Mouse (Mus musculus) midbrain, embryonic 15.5 days (tissue): ENCODE results near the gene Gpc5. TPM values are rescaled to one million over a fixed set of nuclear protein-coding genes. Genes with fewer than 3 reads are reported as not detected.

Experiments used
- ATAC-seq: fragments of 200-750 bp; cut with Nextera tagmentation; replicated peaks from 2 replicates; pipeline ENCODE4 v1.8.0; 2017; ENCODE audit warnings: moderate TSS enrichment
- H3K27ac ChIP-seq: fragments of 300-500 bp; sonication (generic); 2 replicates; pipeline ENCODE4 v1.5.1; 2015; ENCODE audit warnings: mild to moderate bottlenecking, inconsistent platforms
- H3K27me3 ChIP-seq: fragments of 300-500 bp; sonication (generic); replicated peaks from 2 replicates; pipeline ENCODE4 v1.6.1; 2015; ENCODE audit warnings: inconsistent platforms
- H3K36me3 ChIP-seq: fragments of 300-500 bp; sonication (generic); replicated peaks from 2 replicates; pipeline ENCODE4 v1.6.1; 2015; ENCODE audit warnings: inconsistent platforms
- H3K4me1 ChIP-seq: fragments of 300-500 bp; sonication (generic); 2 replicates; pipeline ENCODE4 v1.6.1; 2015; ENCODE audit warnings: inconsistent platforms
- H3K4me2 ChIP-seq: fragments of 300-500 bp; sonication (generic); 2 replicates; pipeline ENCODE4 v1.6.1; 2015; ENCODE audit warnings: inconsistent platforms, mild to moderate bottlenecking, moderate library complexity
- H3K4me3 ChIP-seq: fragments of 300-500 bp; sonication (generic); 2 replicates; pipeline ENCODE4 v1.5.1; 2015; ENCODE audit warnings: mild to moderate bottlenecking, inconsistent platforms
- H3K9ac ChIP-seq: fragments of 300-500 bp; sonication (generic); 2 replicates; pipeline ENCODE4 v1.6.1; 2015; ENCODE audit warnings: mild to moderate bottlenecking, inconsistent platforms
- H3K9me3 ChIP-seq: fragments of 300-500 bp; sonication (generic); 2 replicates; pipeline ENCODE4 v1.6.1; 2016; ENCODE audit warnings: inconsistent platforms
- WGBS: fragments of 180-500 bp; shearing (Covaris S2); methylation state at CpG from one replicate; pipeline ENCODE4 v1.1.7; 2015; ENCODE audit warnings: mixed read lengths; 5-methylcytosine and 5-hydroxymethylcytosine counted together
- polyA plus RNA-seq: library from polyadenylated mRNA; unstranded; fragments of >200 nt; fragmentation: Nextera tagmentation; extraction: Ambion mirVana; gene quantifications from 2 replicates; pipeline ENCODE4 v1.2.1, GENCODE M21; 2015

The Gpc5 gene
- polyA plus RNA-seq, 1 experiment from 2014 or later, result 7.2 TPM

DNA sequence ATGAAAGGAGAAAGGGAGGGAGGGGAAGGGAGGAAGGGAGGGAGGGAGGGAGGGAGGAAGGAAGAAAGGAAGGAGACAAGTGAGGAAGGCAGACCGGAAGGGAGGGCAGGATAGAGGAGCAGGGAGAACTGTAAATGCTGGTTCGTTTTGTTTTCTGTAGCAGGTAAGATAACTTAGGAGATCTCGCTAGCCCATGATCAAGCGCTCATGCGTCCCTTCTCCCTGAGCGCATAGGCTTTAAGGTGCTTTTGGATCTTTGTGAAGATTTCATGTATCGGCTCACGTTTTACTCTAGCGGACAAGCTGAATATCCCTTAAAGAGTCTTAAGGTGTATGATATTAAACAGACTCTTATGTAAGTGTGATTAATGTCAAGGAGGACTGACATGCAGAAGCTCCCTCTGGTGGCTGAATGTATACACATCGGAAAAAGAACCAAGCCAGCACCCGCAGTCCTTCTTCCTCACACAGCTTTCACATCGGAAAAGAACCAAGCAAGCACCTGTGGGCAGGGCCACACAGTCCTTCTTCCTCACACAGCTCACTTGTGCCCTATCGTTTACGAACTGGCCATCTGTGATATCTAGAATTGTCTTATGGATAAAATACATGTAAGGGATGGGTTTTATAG is 301.0 kb downstream of the Gpc5 start:
- Histone ChIP-seq H3K9me3 (no peaks in the 10 kb centered on the region), H3K9ac (no peak overlapping the region), H3K27me3 (no peaks in the 10 kb centered on the region), H3K4me3 (no peak overlapping the region), H3K36me3 (no peaks in the 10 kb centered on the region), H3K27ac (no peak overlapping the region), H3K4me1 (no peaks in the 10 kb centered on the region), H3K4me2 (no peak overlapping the region)
- WGBS, result 52% methylated on average over 14 of the region's 14 CpGs
- ATAC-seq, result peak; percentile 84

- no peak overlapping the region for H3K4me2 ChIP-seq
- H3K9me3 ChIP-seq, result no peaks in the 10 kb centered on the region
- no peaks in the 10 kb centered on the region; the same call in 1 of the 2 replicates for H3K27me3 ChIP-seq
- no peak overlapping the region for H3K27ac ChIP-seq
- H3K9ac ChIP-seq, result no peak overlapping the region
- 40% methylated on average over 5 of the region's 5 CpGs for WGBS
- no peaks in the 10 kb centered on the region for H3K36me3 ChIP-seq
- ATAC-seq, result peak; percentile 66
- H3K4me1 ChIP-seq, result no peaks in the 10 kb centered on the region
- no peak overlapping the region for H3K4me3 ChIP-seq
Observed at GRCm38 (mm10) chr14:115406596-115406995, 314.6 kb downstream of the Gpc5 start.

DNA sequence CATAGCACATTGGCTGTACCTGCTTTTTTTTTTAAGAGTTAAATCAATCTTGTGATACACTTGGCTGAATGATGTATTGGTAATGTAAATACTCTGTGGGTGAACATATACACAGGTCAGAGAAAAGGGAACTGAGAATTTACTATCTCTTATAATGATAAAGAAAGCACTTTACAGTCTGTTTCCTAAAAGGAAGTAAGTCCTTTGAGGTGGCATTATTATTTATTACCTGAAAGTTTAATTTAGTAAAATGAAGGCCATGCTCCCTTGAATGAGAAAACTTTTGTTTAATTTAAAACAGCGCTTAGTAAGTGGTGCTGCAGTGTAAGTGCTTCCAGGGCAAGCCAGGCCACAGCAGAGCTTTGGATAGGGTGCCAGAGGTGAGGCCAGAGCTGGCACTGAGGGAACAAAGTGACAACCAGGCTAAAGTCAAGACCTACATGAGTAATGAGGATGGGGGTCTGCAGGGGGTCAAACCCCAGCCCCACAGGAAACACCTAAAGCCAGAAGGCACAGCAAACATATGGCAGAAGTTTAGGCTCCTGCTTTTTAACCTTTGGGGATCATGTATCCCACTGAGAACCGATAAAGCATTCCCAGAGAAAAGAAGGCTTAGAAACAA is 315.4 kb downstream of the Gpc5 start:
- H3K4me2 ChIP-seq, result no peak overlapping the region
- no peak overlapping the region for H3K9ac ChIP-seq
- no peak overlapping the region for H3K4me3 ChIP-seq
- no peaks in the 10 kb centered on the region for H3K36me3 ChIP-seq
- no peaks in the 10 kb centered on the region; the same call in 1 of the 2 replicates for H3K27me3 ChIP-seq
- no peaks in the 10 kb centered on the region for H3K9me3 ChIP-seq
- ATAC-seq, result no peak
- no peaks in the 10 kb centered on the region for H3K4me1 ChIP-seq
- 79% methylated on average over 2 of the region's 2 CpGs for WGBS
- no peak overlapping the region for H3K27ac ChIP-seq

DNA sequence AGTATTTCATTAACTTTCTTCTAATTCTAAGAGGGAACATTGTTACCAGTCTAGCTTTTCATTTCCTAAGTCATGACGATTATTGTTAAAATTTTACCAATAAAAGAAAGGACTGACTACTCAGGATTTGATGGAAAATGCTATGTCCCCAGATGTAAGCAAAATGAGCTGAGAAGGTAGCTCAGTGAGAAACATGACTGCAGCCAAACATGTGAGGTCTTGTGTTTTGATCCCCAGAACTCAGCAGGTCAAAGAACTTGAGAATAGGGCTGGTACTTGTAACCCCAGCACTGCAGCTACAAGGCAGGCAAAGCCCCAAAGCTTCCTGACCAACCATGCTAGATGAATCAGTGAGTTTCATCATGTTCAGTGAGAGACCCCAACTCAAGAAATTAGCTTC is 318.9 kb downstream of the Gpc5 start:
- H3K27ac ChIP-seq, result no peak overlapping the region
- no peaks in the 10 kb centered on the region for H3K4me1 ChIP-seq
- WGBS, result 92% methylated on average over 1 of the region's 1 CpGs

DNA sequence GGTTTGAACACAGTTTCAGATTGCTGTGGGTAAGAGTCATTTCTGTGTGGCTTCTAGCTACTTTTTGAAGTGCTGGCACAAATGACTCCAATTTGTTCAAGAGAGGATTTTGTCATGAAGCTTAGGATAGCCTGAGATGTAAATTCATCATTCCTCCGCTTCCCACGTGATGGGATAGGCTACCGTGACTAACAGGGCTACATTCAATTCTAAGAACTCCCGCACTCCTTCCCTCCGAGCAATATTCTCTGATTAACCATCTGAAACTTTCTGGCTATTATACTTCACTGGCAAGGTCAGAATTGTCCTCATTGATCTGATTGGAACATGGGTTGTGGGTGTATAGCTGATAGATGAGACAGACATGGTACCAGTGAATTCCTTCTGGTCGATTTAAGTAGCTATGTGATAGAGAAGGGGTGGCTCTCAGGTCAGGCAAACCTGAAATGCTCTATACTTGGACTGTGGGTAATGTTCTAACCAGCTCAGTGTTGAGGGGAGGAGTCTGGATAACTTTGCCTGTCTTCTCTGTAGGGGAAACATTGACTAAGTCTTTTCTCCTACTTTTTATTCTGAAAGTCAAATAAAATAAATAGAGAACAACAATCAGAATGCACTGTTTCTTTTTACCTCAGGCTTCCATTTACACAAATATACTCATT is 319.6 kb downstream of the Gpc5 start:
- H3K27ac ChIP-seq, result no peak overlapping the region
- 43% methylated on average over 6 of the region's 6 CpGs for WGBS
- no peak overlapping the region for H3K9ac ChIP-seq
- no peaks in the 10 kb centered on the region for H3K9me3 ChIP-seq
- H3K27me3 ChIP-seq, result no peaks in the 10 kb centered on the region
- H3K4me2 ChIP-seq, result no peak overlapping the region
- no peak for ATAC-seq
- no peaks in the 10 kb centered on the region for H3K36me3 ChIP-seq
- H3K4me1 ChIP-seq, result no peaks in the 10 kb centered on the region
- H3K4me3 ChIP-seq, result no peak overlapping the region

More for the DNA sequence above, 318.9 kb downstream of the Gpc5 start:
- ATAC-seq, result no peak
- Histone ChIP-seq H3K9ac (no peak overlapping the region), H3K27me3 (no peaks in the 10 kb centered on the region), H3K9me3 (no peaks in the 10 kb centered on the region), H3K4me2 (no peak overlapping the region), H3K4me3 (no peak overlapping the region), H3K36me3 (no peaks in the 10 kb centered on the region)

DNA sequence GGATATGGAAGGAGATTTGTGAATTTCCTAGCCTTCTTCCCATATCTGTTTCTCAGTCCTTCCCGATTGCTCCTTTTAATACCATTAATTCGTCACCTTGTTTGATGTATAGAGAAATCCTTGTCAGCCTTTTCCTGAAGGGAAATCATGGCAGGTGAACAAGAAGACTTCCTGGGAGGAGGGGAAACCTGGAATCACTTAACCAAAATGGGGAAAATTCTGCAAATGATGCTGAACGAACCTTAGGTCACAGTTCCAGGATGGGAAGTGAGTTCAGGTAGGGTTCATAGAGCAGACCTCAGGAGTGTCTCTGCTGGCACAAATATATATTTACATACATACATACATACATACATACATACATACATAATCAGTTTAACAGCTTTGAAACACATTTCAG is 320.8 kb downstream of the Gpc5 start:
- no peaks in the 10 kb centered on the region for H3K36me3 ChIP-seq
- 68% methylated on average over 3 of the region's 3 CpGs for WGBS
- H3K27ac ChIP-seq, result no peak overlapping the region
- H3K9ac ChIP-seq, result no peak overlapping the region
- H3K9me3 ChIP-seq, result no peaks in the 10 kb centered on the region
- H3K4me2 ChIP-seq, result no peak overlapping the region
- no peaks in the 10 kb centered on the region for H3K4me1 ChIP-seq
- H3K27me3 ChIP-seq, result no peaks in the 10 kb centered on the region
- no peak for ATAC-seq
- no peak overlapping the region for H3K4me3 ChIP-seq

DNA sequence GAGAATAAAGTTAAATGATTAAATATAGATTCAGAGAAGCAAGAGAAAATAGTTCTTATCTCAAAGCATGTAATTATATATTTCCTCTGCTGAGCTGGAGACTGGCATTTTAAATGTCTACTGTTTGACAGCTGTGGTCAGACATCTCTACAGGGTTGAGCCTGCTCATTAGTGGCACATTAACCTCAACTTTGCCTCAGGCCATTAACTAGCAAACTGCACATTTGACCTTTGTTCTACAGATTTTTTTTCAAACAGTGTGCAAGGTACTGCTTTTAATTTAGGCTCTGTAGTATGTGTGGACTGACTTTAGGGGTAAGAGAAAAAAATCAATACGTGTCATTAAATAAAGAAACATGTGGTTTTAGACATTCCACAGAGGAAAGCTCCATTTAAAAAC is 321.4 kb downstream of the Gpc5 start:
- 0 out of 2 replicates have a peak, but pooled peaks have one; percentile 30 for ATAC-seq
- H3K36me3 ChIP-seq, result no peaks in the 10 kb centered on the region

GRCm38 (mm10) chr14:115414545-115414944 is 322.5 kb downstream of the Gpc5 start:
- ATAC-seq, result no peak
- Histone ChIP-seq H3K9ac (no peak overlapping the region), H3K27me3 (no peaks in the 10 kb centered on the region), H3K36me3 (no peaks in the 10 kb centered on the region), H3K4me2 (no peak overlapping the region), H3K9me3 (no peaks in the 10 kb centered on the region), H3K4me1 (no peaks in the 10 kb centered on the region), H3K27ac (no peak overlapping the region), H3K4me3 (no peak overlapping the region)
- 61% methylated on average over 5 of the region's 5 CpGs for WGBS

More for the DNA sequence above, 321.4 kb downstream of the Gpc5 start:
- H3K4me1 ChIP-seq, result no peaks in the 10 kb centered on the region
- H3K4me2 ChIP-seq, result no peak overlapping the region
- H3K9me3 ChIP-seq, result no peaks in the 10 kb centered on the region
- H3K27ac ChIP-seq, result no peak overlapping the region
- H3K9ac ChIP-seq, result no peak overlapping the region
- no peaks in the 10 kb centered on the region for H3K27me3 ChIP-seq
- H3K4me3 ChIP-seq, result no peak overlapping the region
- 60% methylated on average over 1 of the region's 1 CpGs for WGBS

DNA sequence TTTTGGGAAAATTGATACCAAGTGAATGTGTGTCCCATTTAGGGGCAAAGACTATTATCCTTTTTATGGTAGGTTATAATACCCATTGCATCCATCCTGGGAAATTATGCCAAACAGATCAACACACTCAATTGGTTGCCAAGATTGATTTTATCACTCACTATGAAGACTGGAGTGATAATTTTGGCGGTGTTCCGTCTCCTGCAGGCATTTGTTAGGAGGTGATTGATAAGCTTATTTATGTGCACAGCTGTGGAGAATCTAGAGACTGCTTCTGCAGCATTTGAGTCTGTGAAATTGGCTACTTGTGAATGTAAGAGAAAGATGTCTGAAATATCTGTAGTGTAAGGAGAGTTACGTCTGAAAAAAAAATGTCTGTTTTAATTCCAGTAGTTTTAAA is 340.0 kb downstream of the Gpc5 start:
- H3K27ac ChIP-seq, result no peak overlapping the region
- H3K4me1 ChIP-seq, result no peaks in the 10 kb centered on the region
- H3K27me3 ChIP-seq, result no peaks in the 10 kb centered on the region
- no peak overlapping the region for H3K4me3 ChIP-seq
- ATAC-seq, result no peak
- 50% methylated on average over 3 of the region's 3 CpGs for WGBS
- H3K9ac ChIP-seq, result no peak overlapping the region
- no peaks in the 10 kb centered on the region for H3K36me3 ChIP-seq
- H3K9me3 ChIP-seq, result no peaks in the 10 kb centered on the region
- no peak overlapping the region for H3K4me2 ChIP-seq

- no peak overlapping the region for H3K9ac ChIP-seq
- H3K4me2 ChIP-seq, result no peak overlapping the region
- no peaks in the 10 kb centered on the region for H3K4me1 ChIP-seq
- H3K36me3 ChIP-seq, result no peaks in the 10 kb centered on the region
- H3K4me3 ChIP-seq, result no peak overlapping the region
- 66% methylated on average over 3 of the region's 3 CpGs for WGBS
- H3K27me3 ChIP-seq, result no peaks in the 10 kb centered on the region
- no peak for ATAC-seq
- no peak overlapping the region for H3K27ac ChIP-seq
- H3K9me3 ChIP-seq, result no peaks in the 10 kb centered on the region
Observed at GRCm38 (mm10) chr14:115432368-115432767, 340.4 kb downstream of the Gpc5 start.

- WGBS, result 62% methylated on average over 2 of the region's 2 CpGs
- H3K4me1 ChIP-seq, result no peaks in the 10 kb centered on the region
- H3K4me2 ChIP-seq, result no peak overlapping the region
- H3K36me3 ChIP-seq, result no peaks in the 10 kb centered on the region
- no peaks in the 10 kb centered on the region for H3K9me3 ChIP-seq
- ATAC-seq, result no peak
- no peak overlapping the region for H3K27ac ChIP-seq
- H3K9ac ChIP-seq, result no peak overlapping the region
- H3K4me3 ChIP-seq, result no peak overlapping the region
- H3K27me3 ChIP-seq, result no peaks in the 10 kb centered on the region
Observed at GRCm38 (mm10) chr14:115436617-115437016, 344.6 kb downstream of the Gpc5 start.

- no peak overlapping the region for H3K4me3 ChIP-seq
- H3K27me3 ChIP-seq, result no peaks in the 10 kb centered on the region
- 69% methylated on average over 10 of the region's 10 CpGs for WGBS
- H3K27ac ChIP-seq, result no peak overlapping the region
- no peak overlapping the region for H3K4me2 ChIP-seq
- H3K9ac ChIP-seq, result no peak overlapping the region
- H3K4me1 ChIP-seq, result no peaks in the 10 kb centered on the region
- no peaks in the 10 kb centered on the region for H3K9me3 ChIP-seq
- no peaks in the 10 kb centered on the region for H3K36me3 ChIP-seq
- 0 out of 2 replicates have a peak, but pooled peaks have one; percentile 54 for ATAC-seq
Observed at GRCm38 (mm10) chr14:115444789-115445770, 353.1 kb downstream of the Gpc5 start.
